Mouse (Mus musculus): ENCODE measurements around the gene C1qtnf12. TPM values are rescaled to one million over a fixed set of nuclear protein-coding genes. Genes with fewer than 3 reads are reported as not detected.

Gene C1qtnf12
- polyA plus RNA-seq, 1 experiment from 2014 or later, result 129 TPM

DNA sequence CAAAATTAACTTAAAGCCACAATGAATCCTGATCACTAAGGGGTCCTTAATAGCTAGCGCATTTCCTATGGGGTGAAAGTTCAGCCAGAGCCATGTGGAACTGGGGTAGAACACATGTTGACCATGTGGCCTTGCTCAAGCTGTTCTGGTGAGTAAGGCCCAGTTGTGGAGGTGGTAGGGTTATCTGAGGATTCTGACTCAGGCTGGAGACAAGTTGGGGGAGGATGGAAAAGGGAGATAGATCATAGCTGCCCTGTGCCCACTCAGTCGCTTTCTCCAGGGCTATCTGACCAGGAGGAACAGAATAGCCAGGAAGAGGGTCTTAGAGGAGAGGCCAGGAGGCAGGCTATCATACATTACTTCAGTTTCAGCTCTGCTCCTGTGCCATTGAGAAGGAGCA is 52.3 kb downstream of the C1qtnf12 start:
- Histone ChIP-seq H3K4me2 (replicated peaks; ENCODE audit: low read depth, low read length) (no peak overlapping the region), H3K27ac (ENCODE audit: low read depth, low read length) (no peak overlapping the region), H3K27me3 (ENCODE audit: control insufficient read depth, insufficient read depth, low read length) (no peaks in the 10 kb centered on the region), H3K9me3 (ENCODE audit: control insufficient read depth, low read length) (no peaks in the 10 kb centered on the region), H3K4me3 (ENCODE audit: low read length) (no peak overlapping the region), H3K36me3 (ENCODE audit: control insufficient read depth, insufficient read depth, low read length) (peaks cover 34% of the 10 kb centered on the region), H3K4me1 (ENCODE audit: control insufficient read depth, insufficient read depth, low read length) (no peaks in the 10 kb centered on the region), H3K9ac (ENCODE audit: low read depth, low read length) (no peak overlapping the region)
- WGBS, result 83% methylated on average over 2 of the region's 2 CpGs
- ATAC-seq (ENCODE audit: low FRiP score, low TSS enrichment), result 0 out of 2 replicates have a peak, but pooled peaks have one; percentile 6

Other genes starting within 250 kb of the C1qtnf12 start
- 0.49 and 0.88 TPM in 2 replicates for gene Tmem240, start 227.5 kb upstream of the C1qtnf12 start, polyA plus RNA-seq (2014; fragmentation: Nextera tagmentation; extraction: Ambion mirVana)
- 85.8 and 112 TPM in 2 replicates for gene Atad3a, start 201.2 kb upstream of the C1qtnf12 start, polyA plus RNA-seq (2014; fragmentation: Nextera tagmentation; extraction: Ambion mirVana)
- 4.1 and 4.9 TPM in 2 replicates for gene Vwa1, start 187.6 kb upstream of the C1qtnf12 start, polyA plus RNA-seq (2014; fragmentation: Nextera tagmentation; extraction: Ambion mirVana)
- gene Tmem88b, start 176.4 kb upstream of the C1qtnf12 start, polyA plus RNA-seq (2014; fragmentation: Nextera tagmentation; extraction: Ambion mirVana), result 0.20 and 0.32 TPM in 2 replicates
- 0.40 and 0.43 TPM in 2 replicates for gene Ankrd65, start 171.9 kb upstream of the C1qtnf12 start, polyA plus RNA-seq (2014; fragmentation: Nextera tagmentation; extraction: Ambion mirVana)
- 226 and 291 TPM in 2 replicates for gene Mrpl20, start 159.4 kb upstream of the C1qtnf12 start, polyA plus RNA-seq (2014; fragmentation: Nextera tagmentation; extraction: Ambion mirVana)
- gene Ccnl2, start 149.8 kb upstream of the C1qtnf12 start, polyA plus RNA-seq (2014; fragmentation: Nextera tagmentation; extraction: Ambion mirVana), result 115 and 174 TPM in 2 replicates
- gene Aurkaip1, start 131.0 kb upstream of the C1qtnf12 start, polyA plus RNA-seq (2014; fragmentation: Nextera tagmentation; extraction: Ambion mirVana), result 134 and 155 TPM in 2 replicates
- gene Mxra8, start 122.6 kb upstream of the C1qtnf12 start, polyA plus RNA-seq (2014; fragmentation: Nextera tagmentation; extraction: Ambion mirVana), result 72.1 and 75.1 TPM in 2 replicates
- 6.3 and 7.2 TPM in 2 replicates for gene Dvl1, start 114.9 kb upstream of the C1qtnf12 start, polyA plus RNA-seq (2014; fragmentation: Nextera tagmentation; extraction: Ambion mirVana)
- 0.14 and 0.38 TPM in 2 replicates for gene Tas1r3, start 99.0 kb upstream of the C1qtnf12 start, polyA plus RNA-seq (2014; fragmentation: Nextera tagmentation; extraction: Ambion mirVana)
- 11.1 and 18.8 TPM in 2 replicates for gene Cptp, start 92.9 kb upstream of the C1qtnf12 start, polyA plus RNA-seq (2014; fragmentation: Nextera tagmentation; extraction: Ambion mirVana)
- 73.1 and 74.6 TPM in 2 replicates for gene Ints11, start 92.8 kb upstream of the C1qtnf12 start, polyA plus RNA-seq (2014; fragmentation: Nextera tagmentation; extraction: Ambion mirVana)
- gene Pusl1, start 70.5 kb upstream of the C1qtnf12 start, polyA plus RNA-seq (2014; fragmentation: Nextera tagmentation; extraction: Ambion mirVana), result 41.4 and 50.5 TPM in 2 replicates
- gene Acap3, start 70.5 kb upstream of the C1qtnf12 start, polyA plus RNA-seq (2014; fragmentation: Nextera tagmentation; extraction: Ambion mirVana), result 10.3 and 15.5 TPM in 2 replicates
- 121 and 127 TPM in 2 replicates for gene Ube2j2, start 18.5 kb upstream of the C1qtnf12 start, polyA plus RNA-seq (2014; fragmentation: Nextera tagmentation; extraction: Ambion mirVana)
- 20.0 and 20.8 TPM in 2 replicates for gene B3galt6, start 30.3 kb downstream of the C1qtnf12 start, polyA plus RNA-seq (2014; fragmentation: Nextera tagmentation; extraction: Ambion mirVana)
- gene Sdf4, start 30.6 kb downstream of the C1qtnf12 start, polyA plus RNA-seq (2014; fragmentation: Nextera tagmentation; extraction: Ambion mirVana), result 131 and 165 TPM in 2 replicates
- gene Tnfrsf4, start 51.5 kb downstream of the C1qtnf12 start, polyA plus RNA-seq (2014; fragmentation: Nextera tagmentation; extraction: Ambion mirVana), result 0.76 and 0.77 TPM in 2 replicates
- gene Tnfrsf18, start 63.8 kb downstream of the C1qtnf12 start, polyA plus RNA-seq (2014; fragmentation: Nextera tagmentation; extraction: Ambion mirVana), result 2.3 and 2.8 TPM in 2 replicates
- 3.5 and 6.0 TPM in 2 replicates for gene Ttll10, start 97.1 kb downstream of the C1qtnf12 start, polyA plus RNA-seq (2014; fragmentation: Nextera tagmentation; extraction: Ambion mirVana)
- 30.2 and 47.3 TPM in 2 replicates for gene 9430015G10Rik, start 147.7 kb downstream of the C1qtnf12 start, polyA plus RNA-seq (2014; fragmentation: Nextera tagmentation; extraction: Ambion mirVana)
- gene Rnf223, start 168.2 kb downstream of the C1qtnf12 start, polyA plus RNA-seq (2014; fragmentation: Nextera tagmentation; extraction: Ambion mirVana), result 0.35 and 0.57 TPM in 2 replicates
- gene Agrn, start 235.2 kb downstream of the C1qtnf12 start, polyA plus RNA-seq (2014; fragmentation: Nextera tagmentation; extraction: Ambion mirVana), result 61.6 and 83.9 TPM in 2 replicates
- 0.36 TPM in 1 of 2 replicates, not detected in the other for gene Isg15, start 238.5 kb downstream of the C1qtnf12 start, polyA plus RNA-seq (2014; fragmentation: Nextera tagmentation; extraction: Ambion mirVana)
- gene AW011738, start 241.0 kb downstream of the C1qtnf12 start, polyA plus RNA-seq (2014; fragmentation: Nextera tagmentation; extraction: Ambion mirVana), result 1.0 and 1.6 TPM in 2 replicates